Mouse (Mus musculus) layer of hippocampus, postnatal 25 days (tissue): ENCODE measurements around the gene Scn8a. TPM values are rescaled to one million over a fixed set of nuclear protein-coding genes. Genes with fewer than 3 reads are reported as not detected.

Experiments
- DNase-seq, 2 experiments: peaks; one replicate each; pipeline ENCODE4 v3.0.0; 2022; ENCODE audit warnings: mixed read lengths in 2 of 2, low spot score in 1 of 2; ENCODE audit errors: extremely low spot score in 1 of 2
- total RNA-seq, 2 experiments: library from RNA; stranded (reverse); gene quantifications; 2 replicates each; pipeline ENCODE4 v1.2.3; 2021

Gene Scn8a
- total RNA-seq, 2 experiments from 2014 or later = 202 to 260 TPM

- no peak for DNase-seq
Observed at GRCm38 (mm10) chr15:101008386-101009010, 138.8 kb downstream of the Scn8a start.

- no peak for DNase-seq
Observed at GRCm38 (mm10) chr15:101011352-101011751, 141.7 kb downstream of the Scn8a start.

DNA sequence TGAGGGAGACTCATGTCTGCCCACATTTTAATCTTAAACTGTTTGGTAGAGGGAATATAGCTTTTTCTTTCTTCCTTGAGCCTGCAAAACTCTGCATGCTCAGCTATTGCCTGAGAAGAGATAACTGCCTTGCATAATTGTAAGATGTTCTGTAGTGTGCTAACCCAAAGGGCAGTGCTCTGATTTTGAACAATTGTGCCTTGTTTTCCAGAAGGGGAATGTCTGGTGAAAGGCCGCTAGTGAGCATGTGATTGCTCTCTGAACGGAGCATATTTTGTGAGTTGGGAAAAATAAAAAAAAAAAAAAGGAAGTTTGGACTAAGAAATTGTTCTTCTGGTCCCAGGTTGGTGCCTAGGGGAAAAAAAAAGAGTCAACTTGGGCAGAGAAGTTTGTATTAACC lies 159.3 kb downstream of the Scn8a start:
- no peak for DNase-seq

- no peak for DNase-seq
Observed at GRCm38 (mm10) chr15:101039651-101040050, 170.0 kb downstream of the Scn8a start.

DNA sequence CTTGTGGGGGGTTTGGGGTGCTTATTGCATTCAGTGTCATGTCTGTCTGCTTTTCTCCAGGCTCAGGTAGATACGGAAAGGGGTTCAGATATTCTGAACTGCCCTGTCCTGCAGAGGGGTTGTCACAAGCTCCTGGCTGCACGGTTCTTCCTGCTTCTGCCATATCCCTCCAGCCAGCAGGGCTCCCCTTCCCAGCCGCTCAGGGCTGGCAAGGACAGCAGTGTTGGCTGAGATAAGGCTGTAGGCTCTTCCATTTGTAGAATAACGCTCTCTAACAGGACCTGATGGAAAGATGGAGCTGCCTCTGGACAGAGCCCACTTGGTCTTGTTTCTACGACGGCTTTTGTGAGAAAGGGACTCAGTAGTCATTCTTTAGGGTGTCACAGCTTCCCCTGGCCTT lies 172.3 kb downstream of the Scn8a start:
- no peak for DNase-seq

- peak; percentile 46 to 82 for DNase-seq
Observed at GRCm38 (mm10) chr15:101042613-101043012, 173.0 kb downstream of the Scn8a start.

- no peak for DNase-seq
Observed at GRCm38 (mm10) chr15:101044531-101044930, 174.9 kb downstream of the Scn8a start.

- no peak for DNase-seq
Observed at GRCm38 (mm10) chr15:101046039-101046526, 176.4 kb downstream of the Scn8a start.

DNA sequence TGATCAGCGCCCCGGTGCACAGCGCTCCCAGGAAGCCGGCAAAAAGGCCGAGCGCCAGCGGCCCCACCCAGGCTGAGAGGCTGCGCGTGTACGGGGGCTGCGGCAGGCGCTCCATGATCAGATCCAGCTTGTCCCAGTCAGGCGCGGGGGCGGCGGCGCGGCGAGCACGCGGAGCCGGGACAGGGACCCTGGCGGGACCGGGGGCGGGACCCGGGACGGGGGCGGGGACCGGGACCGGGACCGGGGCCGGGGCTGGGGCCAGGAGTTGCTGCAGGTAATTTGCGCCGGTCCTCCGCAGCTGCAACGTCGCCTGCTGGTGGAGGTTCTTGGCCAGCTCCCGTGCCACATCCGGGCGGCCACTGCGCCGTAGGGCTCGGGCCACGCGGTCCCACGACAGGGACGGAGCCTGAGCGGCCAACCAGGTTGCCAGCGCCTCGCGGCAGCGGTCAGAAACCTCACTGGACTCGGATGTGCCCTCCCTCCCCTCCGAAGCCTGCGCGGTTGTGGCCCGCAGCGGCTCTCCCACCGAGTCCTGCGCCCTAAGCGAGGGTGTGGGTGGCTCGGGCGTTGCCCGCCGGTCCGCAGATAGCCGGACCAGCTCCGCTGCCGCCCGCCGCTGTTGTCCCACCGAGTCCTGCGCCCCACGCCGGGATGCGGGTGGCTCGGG lies 177.0 kb downstream of the Scn8a start:
- DNase-seq = peak; percentile 41 to 47

- no peak for DNase-seq
Observed at GRCm38 (mm10) chr15:101047194-101047555, 177.5 kb downstream of the Scn8a start, which contains the start of gene Gm47841. TSS of gene Gm47841 (minus strand) at chr15:101047397.

- DNase-seq = no peak
Observed at GRCm38 (mm10) chr15:101048338-101048896, 178.8 kb downstream of the Scn8a start.

DNA sequence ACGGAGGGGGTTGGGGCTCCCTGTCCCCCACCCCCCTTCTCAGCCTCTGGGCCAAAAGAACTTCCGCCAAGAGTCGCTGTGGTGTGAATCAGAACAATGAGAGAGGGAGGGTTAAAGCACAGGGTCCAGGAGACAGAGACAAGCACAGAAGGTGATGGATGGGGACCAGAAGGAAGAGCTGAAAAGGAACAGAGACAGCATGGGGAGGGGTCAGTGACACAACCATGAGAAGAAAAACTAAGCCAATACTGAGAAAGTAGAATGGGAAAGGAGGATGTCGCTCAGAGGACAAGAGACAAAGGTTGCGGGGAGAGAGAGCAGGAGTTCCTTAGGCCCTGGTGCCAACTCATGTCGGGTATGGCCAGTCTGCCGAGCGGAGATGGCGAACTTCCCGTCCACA lies 182.2 kb downstream of the Scn8a start:
- no peak for DNase-seq

DNA sequence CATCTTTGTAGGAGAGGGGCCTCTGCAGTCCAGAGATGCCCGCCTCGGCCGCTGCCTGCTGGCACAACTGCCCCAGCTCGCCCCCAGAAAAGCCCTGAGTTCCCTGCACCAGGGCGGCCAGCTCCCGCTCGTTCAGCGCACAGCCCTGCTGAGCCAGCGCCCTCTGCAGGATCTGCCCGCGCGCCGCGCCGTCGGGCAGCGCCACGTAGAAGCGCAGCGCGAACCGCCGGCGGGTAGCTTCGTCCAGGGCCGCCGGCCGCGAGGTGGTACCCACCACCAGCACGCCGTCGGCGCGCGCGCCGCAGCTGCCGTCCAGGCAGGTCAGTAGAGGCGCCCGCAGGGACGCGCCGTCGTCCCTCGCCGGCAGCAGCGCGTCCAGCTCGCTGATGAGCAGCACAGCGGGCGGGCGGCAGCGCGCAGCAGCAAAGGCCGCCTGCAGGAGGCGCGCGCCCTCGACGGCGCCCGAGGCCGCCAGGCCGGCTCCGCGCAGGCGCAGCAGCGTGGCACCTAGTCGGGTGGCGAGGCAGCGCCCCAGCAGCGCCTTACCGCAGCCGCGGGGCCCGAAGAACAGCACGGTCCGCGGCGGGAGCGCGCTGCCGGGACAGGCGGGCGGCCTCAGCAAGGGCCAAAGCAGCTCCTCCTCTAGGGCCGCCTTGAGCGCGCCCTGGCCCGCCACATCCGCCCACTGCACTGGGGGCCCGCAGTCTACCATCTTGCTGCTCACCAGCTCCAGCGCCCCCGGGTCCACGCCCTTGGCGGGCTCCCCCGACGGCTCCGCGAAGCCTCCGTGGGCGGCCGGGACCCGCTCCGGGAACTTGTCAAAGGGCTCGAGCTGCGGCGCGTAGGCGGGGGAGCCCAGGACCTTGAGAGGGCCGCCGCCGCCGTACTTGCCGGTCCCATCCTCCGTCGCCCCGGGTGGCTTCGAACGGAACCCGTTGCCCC lies 183.2 kb downstream of the Scn8a start:
- no peak for DNase-seq

DNA sequence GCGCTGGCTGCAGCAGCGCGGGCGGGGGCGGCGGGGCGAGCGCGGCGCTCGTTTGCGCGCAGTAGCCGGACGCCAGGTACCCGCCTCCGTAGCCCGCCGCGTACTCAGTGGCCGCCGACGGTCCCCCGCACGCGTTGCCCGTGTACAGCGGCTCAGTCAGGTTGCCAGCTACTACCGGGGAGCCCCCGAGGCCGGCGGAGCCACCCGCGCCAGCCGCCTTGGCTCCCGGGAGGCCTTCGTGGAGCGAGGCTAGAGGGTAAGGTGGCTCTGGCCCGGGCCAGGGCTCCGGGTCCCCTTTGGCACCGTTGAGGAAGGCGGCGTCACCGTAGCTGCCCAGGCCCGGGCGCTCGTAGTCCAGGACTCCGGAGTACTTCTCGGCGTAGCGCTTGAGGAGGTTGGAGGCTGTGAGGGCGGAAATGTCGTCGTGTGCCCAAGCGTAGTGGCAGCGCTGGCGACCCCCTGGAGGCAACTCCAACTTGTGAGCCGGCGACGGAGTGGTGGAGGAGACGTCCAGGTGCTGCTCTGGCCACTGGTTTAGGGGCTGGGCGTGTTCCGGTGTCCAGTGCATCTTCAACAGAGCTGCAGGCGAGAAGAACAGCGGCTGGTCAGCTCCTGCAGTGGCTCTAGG lies 184.3 kb downstream of the Scn8a start:
- no peak for DNase-seq

DNA sequence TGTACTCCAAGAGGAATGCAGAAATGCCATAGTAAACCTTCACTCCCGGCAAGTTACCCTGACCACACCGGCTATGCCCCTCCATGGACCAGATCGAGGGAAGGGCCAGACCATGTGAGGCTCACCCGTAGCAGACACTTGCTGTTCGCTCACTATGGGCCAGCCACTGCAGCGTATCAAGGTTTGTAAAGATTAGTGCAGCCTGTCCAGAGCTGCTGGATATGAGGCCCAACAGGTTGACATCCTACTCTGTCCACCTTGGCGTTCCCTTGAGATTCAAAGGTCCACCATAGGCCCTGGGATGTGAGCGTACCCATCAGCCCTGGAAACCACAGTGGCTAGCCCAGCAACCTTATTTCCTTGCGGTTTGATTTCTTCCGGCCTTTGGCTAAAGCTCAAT lies 184.9 kb downstream of the Scn8a start:
- no peak for DNase-seq

DNA sequence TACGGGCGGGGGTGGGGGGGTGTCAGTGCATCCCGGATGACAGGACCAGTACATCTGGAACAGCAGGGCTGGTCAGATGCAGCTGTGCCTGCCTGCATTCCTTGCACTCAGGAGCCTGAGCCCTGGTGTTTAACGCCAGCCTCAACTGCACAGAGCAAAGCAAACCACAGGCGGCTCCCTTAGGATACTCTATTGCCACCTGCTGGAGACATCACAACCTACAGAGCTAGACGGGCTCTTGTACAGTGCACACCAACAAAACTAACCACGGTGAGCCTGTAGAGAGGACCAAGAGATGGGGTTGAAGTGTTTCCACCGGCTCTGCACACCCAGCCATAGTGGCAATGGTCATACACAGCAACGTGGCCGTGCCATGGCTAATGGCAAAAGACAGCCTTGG lies 186.6 kb downstream of the Scn8a start:
- DNase-seq = peak in 1 of 2 experiments; percentile 58

GRCm38 (mm10) chr15:101059570-101060279 lies 190.1 kb downstream of the Scn8a start:
- DNase-seq = no peak

DNA sequence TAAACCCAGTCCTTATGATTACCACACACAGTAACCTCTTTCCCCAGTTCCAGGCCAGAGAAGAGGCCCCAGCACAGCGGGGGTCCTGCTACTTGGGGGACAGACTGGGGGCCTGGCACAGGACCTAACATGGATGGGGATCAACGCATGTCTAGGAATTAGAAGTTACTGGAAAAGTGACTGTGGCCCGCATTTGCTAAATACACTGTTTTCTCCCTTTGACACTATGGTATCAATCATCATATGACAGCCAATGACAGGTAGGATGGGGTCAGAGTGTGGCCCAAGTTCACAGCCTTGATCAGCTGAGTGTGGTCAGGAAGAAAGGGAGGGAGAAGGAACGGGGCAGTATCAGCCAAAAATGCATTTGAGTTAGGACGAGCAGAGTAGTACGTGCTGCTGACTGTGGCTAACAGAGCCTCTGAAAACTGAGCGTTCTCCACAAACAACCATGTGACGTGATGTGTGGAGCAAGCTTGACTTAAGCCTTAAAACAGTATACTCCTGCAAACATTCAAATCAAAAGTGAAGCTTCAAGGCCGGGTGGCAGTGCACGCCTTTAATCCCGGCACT lies 190.7 kb downstream of the Scn8a start:
- DNase-seq = no peak

DNA sequence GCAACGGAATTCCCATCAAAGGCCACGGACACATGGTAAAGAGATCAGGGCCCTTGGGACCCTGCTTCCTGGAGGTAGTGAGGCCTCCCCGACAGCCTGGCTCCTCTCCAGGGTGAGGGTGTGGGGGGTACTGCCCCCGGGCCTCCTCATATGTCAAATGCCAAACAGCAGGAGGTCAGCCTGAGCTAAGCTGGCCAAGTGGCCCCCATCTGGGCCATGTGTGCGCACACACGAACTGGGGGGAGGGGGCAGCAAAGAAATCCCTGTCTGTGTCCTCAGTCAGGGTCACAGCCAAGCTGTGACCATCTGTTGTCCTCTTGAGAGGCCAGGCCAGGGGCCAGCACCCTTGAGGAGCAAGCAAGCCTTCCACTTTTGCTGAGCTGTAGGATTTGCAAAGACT lies 195.4 kb downstream of the Scn8a start:
- no peak for DNase-seq
